Mouse (Mus musculus) testis, adult 2 months (tissue): ENCODE results near the gene Grip1.

ENCODE experiments used
- CTCF ChIP-seq: fragments of 200-500 bp; IDR thresholded peaks from 2 replicates; pipeline ENCODE4 v1.5.1; 2012; ENCODE audit warnings: low read depth, mild to moderate bottlenecking, inconsistent platforms, low read length, moderate library complexity; ENCODE audit not compliant: control insufficient read depth, insufficient read depth, insufficient replicate concordance
- POLR2A ChIP-seq: fragments of 200-500 bp; IDR thresholded peaks from 2 replicates; pipeline ENCODE4 v1.6.1; 2012; ENCODE audit warnings: low read depth, mild to moderate bottlenecking, inconsistent platforms, low read length, moderate library complexity; ENCODE audit not compliant: control insufficient read depth

GRCm38 (mm10) chr10:119878331-119878730 lies 424.7 kb downstream of the Grip1 start:
- TF ChIP-seq CTCF (no peak), POLR2A (no peak)
